Mouse (Mus musculus): Measurements from ENCODE around the gene Skap1. TPM values are rescaled to one million over a fixed set of nuclear protein-coding genes. Genes with fewer than 3 reads are reported as not detected.

Skap1 gene
- polyA plus RNA-seq (2012; ENCODE audit: low replicate concordance), result 0.71 and 0.75 TPM in 2 replicates

DNA sequence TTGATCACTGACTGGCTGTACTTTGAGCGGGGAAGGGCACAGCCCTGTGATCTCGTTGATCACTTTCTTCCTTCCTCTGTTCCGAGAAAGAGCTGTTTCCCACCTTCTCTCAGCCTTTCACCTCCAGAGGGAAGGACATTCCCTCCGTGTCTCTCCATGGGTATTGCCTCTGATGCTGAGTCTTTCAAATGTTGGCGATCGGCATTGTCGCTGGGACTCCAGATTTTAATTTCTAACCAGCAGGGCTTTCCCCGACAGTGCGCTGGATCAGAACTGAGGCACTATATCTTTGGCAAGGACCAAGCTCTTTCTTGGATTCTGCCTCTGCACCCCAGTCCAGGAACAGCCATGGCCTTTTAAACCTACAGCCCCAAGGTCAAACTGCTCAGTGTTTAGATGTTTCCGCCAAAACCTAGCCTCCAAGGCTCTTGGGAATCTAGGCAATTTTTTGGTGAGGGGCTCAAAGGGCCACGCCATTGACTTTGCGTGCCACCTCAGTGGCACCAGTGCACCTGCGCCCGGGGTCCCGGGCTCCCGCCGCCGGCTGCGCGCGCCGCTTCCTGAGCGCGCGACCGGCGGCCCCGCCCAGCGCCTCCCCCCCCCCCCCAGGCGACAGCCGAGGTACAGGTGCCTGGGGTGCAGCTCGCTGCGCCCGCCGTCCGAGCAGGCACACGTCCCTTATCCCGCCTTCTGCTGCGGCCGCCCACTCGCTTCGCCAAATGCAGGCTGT lies at the start of gene Skap1:
Skap1 (plus strand) TSS at position 608 of the 730 bp plus-strand sequence.

GRCm38 (mm10) chr11:96776968-96777962 lies 312.9 kb downstream of the Skap1 start, which contains the start of gene Snx11:
Gene Snx11, minus strand, starts transcription at chr11:96777559.

DNA sequence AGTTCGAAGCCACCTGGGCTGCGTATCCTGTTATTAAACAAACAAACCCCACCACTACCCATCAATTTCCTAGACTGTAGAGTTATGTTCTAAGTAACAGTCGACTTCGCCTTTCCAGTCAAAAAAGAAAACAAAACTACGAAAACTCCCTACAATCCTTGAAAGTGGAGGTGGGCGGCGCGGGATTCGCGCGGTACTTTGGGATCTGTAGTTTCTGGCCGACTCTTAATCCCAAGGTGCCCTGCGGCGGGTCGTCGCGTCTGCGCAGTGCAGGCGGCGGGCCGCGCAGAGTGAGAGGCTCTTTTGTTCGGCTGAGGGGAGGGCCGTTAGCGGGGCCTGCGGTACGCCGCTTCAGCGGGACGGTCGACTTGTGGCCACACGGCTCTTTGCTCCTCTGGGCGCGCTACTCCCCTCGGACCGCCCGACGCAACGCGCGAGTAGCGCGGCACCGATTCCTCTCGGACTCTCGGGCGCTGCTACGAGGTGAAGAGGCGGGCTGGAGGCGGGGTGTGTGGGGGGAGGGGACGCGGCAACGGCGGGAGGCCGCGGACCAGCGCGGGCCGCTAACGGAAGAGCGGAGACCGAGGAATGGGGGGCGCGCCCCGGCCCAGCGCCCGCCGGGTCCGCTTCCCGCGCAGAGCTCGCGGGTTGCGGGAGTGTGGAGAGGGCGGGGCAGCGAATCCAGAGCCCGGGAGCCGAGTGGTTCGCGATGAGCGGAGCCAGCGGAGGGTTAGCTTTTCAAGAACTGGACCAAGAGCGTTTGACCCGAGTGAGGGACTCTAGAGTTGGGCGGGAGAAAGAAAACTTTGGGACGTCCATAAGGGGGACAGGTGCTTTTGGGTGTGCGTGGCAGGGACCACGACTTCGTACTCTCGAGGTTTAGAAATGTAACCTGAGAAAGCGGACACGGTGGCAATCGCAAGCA lies 324.7 kb downstream of the Skap1 start, which contains the start of gene Cbx1:
Cbx1 (plus strand) TSS at position 257 of the 925 bp plus-strand sequence.

Other genes with a start within 250 kb of the Skap1 start
- 0.15 TPM in 1 of 2 replicates, not detected in the other for gene Hoxb9, start 193.1 kb upstream of the Skap1 start, polyA plus RNA-seq (2012; ENCODE audit: low replicate concordance)
- gene Hoxb8, start 182.7 kb upstream of the Skap1 start, polyA plus RNA-seq (2012; ENCODE audit: low replicate concordance), result 0.16 TPM in 1 of 2 replicates, not detected in the other
- 0.23 TPM in 1 of 2 replicates, not detected in the other for gene Hoxb7, start 178.0 kb upstream of the Skap1 start, polyA plus RNA-seq (2012; ENCODE audit: low replicate concordance)
- gene Hoxb6, start 172.1 kb upstream of the Skap1 start, polyA plus RNA-seq (2012; ENCODE audit: low replicate concordance), result 0.40 and 0.48 TPM in 2 replicates
- gene Hoxb5, start 161.3 kb upstream of the Skap1 start, polyA plus RNA-seq (2012; ENCODE audit: low replicate concordance), result 0.12 and 0.30 TPM in 2 replicates
- gene Hoxb4, start 146.3 kb upstream of the Skap1 start, polyA plus RNA-seq (2012; ENCODE audit: low replicate concordance), result 1.7 and 5.4 TPM in 2 replicates
- 1.6 and 4.2 TPM in 2 replicates for gene Hoxb3, start 141.3 kb upstream of the Skap1 start, polyA plus RNA-seq (2012; ENCODE audit: low replicate concordance)
- gene Hoxb2, start 114.1 kb upstream of the Skap1 start, polyA plus RNA-seq (2012; ENCODE audit: low replicate concordance), result 0.81 and 0.88 TPM in 2 replicates
- gene Hoxb1, start 98.8 kb upstream of the Skap1 start, polyA plus RNA-seq (2012; ENCODE audit: low replicate concordance), result not detected in 2 replicates

All from leukemia stem cell, adult 10-12 weeks (primary cell).